Mouse (Mus musculus) ES-Bruce4 (cell line): Measurements from ENCODE around the gene Cpsf6.

Experiments
- CTCF ChIP-seq: IDR thresholded peaks from one replicate; pipeline ENCODE4 v1.8.1; 2011; ENCODE audit warnings: low read depth, low read length
- POLR2A ChIP-seq: IDR thresholded peaks from one replicate; pipeline ENCODE4 v1.8.1; 2011; ENCODE audit warnings: low read length; ENCODE audit not compliant: insufficient read depth

DNA sequence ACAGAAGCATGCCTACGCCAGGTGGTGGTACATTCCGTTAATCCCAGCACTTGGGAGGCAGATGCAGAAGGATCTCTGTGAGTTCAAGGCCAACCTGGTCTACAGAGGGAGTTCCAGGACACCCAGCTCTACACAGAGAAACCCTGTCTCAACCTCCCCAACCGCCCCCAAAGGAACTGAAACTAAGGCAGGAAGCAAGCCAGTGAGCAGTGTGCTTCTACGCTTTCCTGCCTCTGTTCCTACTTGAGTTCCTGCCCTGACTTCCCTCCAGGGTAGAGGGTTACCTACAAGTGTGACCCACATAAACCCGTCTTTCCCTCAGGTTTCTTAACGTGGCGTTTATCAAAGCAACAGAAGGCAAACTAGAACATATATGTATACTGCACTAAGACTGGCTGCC lies 56.0 kb downstream of the Cpsf6 start:
- TF ChIP-seq CTCF (no peak), POLR2A (no peak)
